Mouse (Mus musculus): ENCODE data around the gene Egln3.

DNA sequence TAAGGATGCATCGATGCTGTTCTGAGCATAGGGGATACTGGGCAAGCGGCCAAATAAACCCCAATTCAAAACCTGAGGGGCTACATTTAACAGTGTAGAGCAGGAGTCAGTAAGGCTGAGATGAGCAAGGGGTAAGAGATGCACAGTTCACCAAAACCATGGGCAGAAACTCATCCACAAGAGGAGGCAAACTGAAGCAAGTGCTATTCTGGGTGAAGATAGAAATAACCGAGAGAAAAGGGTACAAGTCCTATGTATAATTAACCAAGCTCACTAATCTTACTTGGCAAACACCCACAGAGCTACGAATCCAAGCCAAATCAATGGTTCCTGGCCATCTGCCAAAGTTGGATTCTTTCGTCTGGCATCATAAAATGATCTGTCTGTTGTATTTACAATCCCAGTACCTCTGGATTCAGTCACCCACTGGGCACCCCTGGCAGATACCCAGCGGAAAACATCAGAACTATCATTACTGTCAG lies 6.3 kb downstream of the Egln3 start:
- TF ChIP-seq GATA1 (IDR thresholded peaks at IDR 0.05; ENCODE audit: borderline replicate concordance, low read length) (no peak), CTCF (IDR thresholded peaks at IDR 0.05; ENCODE audit: low read depth, low read length) (no peak), POLR2AphosphoS5 (IDR thresholded peaks at IDR 0.05; ENCODE audit: insufficient replicate concordance, low read depth, low read length) (no peak)

Data from G1E (cell line).